Mouse (Mus musculus) spleen, adult 2 months (tissue): ENCODE measurements around the gene Lbp.

Experiments used
- CTCF ChIP-seq: fragments of 200-500 bp; IDR thresholded peaks from 2 replicates; pipeline ENCODE4 v1.5.1; 2011; ENCODE audit warnings: mild to moderate bottlenecking, inconsistent platforms; ENCODE audit not compliant: insufficient read depth, insufficient read length, insufficient replicate concordance; ENCODE audit errors: extremely low read depth
- POLR2A ChIP-seq: fragments of 200-500 bp; IDR thresholded peaks from 2 replicates; pipeline ENCODE4 v1.6.1; 2011; ENCODE audit warnings: low read depth, low read length, inconsistent platforms

DNA sequence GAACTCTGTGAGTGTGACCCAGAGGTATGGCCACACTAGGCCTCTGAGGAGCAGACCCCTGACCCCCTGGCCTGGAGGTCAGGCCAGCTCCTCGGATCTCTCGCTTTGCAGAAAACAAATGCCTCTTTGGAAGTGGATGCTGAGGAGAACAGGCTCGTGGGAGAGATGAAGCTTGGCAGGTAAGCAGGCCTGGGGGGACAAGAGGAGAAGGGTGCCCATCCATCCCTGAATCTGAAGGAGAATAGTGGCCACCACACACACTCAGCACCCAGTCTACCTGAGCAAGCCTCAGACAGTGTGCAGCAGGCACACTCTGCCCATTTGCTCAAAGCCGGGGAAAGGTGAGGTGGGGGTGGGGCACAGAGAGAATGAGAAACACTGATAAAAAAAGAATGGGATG lies 30.5 kb upstream of the Lbp start:
- TF ChIP-seq CTCF (no peak), POLR2A (no peak)
